Mouse (Mus musculus): ENCODE results near the gene Ifit1bl1.
A peak's percentile ranks its signal among the peaks of the same experiment; 100 is the strongest.
"Not testable (repeated sequence)": the region's sequence is repeated elsewhere in the genome, so short reads cannot be mapped to it uniquely, and the experiment has no call there.

Ifit1bl1 gene

DNA sequence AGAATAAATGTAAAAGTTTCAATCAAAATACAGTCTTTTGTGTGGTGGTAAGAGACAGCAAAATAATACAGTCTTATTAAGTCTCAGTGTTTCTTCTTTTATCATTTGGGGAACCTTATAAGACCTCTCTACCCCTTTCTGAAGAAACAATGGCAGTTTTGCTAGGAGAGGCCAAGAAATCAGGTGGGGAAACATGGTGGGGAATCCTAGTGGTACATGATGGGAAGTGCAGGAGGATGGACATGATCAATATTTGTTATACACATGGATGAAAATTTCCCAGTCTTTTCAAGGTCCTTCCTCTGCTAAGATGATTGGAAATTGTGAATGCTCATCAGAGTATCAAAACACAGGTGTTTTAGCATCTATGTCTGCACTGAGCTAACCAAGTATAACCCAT is 12.8 kb downstream of the Ifit1bl1 start:
- no peak for DNase-seq (ENCODE audit: low read depth, low spot score)

DNA sequence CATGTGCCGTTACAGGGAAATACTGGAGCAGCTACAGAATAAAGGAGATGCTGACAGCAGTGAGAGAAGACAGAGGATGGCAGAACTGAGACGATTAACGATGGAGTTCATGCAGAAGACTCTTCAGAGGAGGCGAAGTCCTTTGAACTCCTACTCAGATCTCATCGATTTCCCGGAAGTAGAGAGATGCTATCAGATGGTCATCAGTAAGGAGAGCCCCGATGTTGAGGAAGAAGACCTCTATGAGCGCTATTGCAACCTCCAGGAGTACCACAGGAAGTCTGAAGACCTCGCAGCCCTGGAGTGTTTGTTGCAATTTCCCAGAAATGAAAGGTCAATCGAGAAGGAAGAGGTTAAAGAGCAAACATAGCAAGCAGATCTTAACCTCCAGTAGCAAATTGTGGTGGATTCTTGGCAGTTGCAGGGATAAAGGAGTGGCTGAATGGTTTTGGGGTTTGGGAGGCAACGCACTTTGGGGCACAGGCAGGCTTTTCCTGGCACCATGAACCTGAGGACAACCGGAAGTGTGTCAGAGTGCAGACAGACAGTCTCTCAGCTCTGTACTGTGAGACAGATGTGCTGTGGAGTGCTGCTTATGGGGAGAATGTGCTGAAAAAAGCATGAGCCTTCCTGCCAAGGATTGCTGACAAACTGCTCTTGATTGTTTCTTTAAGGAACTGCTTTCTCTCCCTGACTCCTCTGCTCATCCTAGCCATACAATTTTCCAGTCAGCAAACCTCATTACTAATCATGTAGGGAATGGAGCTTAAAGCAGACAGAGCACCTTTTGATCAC is 13.7 kb downstream of the Ifit1bl1 start:
- DNase-seq (ENCODE audit: low read depth, low spot score) = peak; percentile 64

DNA sequence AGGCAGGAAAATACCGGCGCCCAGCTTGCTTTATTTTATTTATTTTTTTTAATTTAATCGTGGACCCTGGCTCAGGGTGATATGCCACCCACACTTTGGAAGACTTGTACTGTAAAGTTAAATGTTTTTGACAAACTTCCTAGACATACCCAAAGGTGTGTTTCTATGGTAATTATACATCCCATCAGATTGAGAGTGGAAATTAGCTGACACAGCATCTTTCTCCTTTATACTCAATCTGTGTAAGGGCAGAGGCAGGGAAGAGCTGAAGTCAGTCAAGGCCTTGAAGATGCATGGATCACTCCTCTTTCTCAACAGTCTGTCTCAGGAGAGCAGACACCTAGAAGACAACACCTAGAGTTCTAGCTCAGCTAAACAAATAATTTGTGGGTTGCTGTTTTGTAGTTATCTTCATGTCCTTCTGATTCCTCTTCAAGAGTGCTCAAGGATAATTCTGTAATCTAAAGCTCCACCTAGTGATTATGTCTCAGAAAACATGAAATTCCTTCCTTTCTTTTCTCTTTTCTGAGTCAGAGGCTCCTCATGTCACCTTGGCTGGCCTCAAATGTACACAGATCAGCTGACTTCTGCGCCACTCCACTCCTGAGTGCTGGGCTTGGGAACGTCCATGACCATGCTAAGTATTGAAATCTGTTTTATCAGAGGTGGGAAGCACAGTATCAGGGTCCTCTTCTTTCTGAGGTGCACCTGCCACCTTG is 15.9 kb downstream of the Ifit1bl1 start:
- peak; percentile 42 for DNase-seq (ENCODE audit: low read depth, low spot score)

DNA sequence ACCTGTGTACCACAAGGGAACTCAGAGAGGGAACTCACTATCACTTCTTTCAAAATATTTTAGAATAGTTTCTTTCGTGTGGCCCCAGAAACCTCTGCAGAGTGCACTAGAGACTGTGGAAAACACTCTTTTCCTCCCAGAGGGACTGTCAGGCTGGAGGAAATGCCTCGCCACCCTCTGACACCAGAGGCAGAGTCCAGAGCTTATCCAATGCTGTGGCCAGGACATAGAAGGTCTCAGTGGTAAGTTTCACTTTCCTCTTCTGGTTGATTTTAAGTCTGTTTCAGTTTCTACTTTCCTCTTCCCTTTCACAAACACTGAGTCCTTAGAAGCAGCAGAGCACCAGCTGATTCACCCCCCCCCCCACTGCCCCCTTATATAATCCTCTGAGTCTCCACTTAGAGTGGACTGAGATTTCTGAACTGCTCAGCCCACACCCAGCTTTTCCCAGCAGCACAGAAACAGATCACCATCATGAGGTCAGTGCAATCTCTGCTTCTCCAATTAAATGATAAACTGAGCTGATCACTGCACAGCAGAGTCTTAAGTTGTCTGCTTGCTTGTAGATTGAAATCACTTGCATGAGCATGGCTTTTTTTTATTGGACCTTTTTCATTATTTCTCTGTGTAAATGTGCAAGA is 18.5 kb downstream of the Ifit1bl1 start, which contains the start of gene Ifit3:
Gene Ifit3 (plus strand): TSS at position 406 of the 641 bp plus-strand sequence.
- not testable (repeated sequence) for DNase-seq (ENCODE audit: low read depth, low spot score)

DNA sequence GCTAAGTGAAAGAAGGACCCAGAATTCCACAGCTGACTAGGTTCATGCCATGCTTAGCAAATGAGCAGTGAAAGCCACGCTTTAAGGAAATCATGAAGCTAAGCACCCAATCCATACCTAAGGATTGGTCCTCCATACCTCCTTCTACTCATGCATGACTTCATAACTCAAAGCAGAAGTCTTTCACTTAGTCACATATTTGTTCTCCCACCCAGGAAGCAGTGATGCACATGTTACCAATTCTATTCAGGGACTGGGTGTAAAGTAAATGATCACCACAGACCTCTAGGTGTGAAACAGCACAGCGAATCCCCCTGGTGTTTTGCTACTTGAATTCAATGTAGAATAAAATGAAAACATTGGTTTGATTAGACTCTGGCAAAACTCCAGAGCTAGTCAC is 19.1 kb downstream of the Ifit1bl1 start:
- DNase-seq (ENCODE audit: low read depth, low spot score) = not testable (repeated sequence)

DNA sequence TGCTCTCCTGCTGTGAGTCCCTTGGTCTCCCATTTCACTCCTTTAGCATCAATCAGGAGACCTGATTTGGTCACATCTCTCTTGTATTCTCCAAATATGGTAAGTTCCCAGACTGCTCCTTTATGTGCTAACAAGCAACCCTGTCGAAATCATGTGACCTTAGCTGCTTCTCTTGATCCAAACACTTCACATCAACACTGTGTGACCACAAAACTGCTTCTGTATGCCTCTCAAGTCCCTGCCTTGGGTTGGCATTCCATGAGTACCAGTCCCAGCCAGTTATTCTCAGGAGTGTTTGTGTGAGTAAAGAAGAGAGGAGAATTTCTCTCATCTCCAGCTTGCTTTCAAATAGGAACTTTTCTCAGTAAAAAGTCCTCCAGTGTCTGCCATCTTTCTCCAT is 24.6 kb downstream of the Ifit1bl1 start:
- DNase-seq (ENCODE audit: low read depth, low spot score) = no peak

DNA sequence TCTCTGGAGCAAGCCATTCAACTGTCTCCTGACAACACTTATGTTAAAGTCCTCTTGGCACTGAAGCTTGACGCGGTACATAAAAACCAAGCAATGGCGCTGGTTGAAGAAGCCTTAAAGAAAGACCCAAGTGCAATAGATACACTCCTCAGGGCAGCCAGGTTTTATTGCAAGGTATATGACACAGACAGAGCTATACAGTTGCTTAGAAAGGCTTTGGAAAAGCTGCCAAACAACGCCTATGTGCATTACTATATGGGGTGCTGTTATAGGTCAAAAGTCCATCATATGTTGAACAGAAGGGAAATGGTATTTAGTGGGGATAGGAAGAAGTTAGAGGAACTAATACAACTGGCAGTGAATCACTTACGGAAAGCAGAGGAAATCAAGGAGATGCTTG is 28.1 kb downstream of the Ifit1bl1 start:
- no peak for DNase-seq (ENCODE audit: low read depth, low spot score)

DNA sequence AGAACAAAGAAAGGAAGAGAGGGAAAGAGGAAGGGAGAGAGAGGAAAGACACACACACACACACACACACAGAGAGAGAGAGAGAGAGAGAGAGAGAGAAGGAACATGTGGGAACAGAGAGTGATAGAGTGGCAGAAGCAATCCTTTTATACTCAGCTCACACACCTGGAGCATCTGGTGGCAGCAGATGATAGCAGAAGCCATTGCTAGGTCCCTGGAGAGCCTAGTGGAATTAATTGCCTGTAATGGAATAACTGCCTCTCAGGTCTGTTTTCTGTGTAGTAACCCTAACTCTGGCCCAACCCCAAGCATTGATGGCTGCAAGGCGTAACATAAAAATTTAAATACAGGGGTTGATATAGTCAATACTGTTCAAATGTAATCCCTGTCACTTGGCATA is 30.7 kb downstream of the Ifit1bl1 start:
- no peak for DNase-seq (ENCODE audit: low read depth, low spot score)

DNA sequence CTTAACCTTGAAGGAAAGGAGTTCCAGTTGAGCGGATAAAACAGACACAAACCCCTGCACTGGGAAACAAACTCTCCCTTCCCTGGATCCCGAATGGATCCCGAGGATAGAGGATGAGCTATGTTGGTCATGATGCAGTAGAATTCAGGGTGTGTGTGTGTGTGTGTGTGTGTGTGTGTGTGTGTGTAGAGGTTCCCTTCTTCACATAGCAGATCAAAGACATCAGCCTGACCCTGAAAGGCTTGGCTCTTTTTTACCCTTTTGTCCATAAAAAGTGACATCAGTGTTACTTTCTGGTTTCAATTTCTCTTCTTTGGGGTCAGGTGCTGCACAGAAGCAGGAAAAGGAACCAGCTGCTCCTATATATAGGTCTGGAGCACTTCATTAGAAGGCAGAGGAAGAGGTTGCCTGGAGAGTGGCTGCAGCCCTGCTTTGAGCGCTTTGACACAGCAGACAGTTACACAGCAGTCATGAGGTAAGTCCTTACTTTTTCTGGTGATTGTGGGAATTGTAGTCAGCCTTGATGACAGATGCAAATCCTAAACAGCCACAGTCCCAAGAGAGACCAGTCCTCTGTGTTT is 31.8 kb downstream of the Ifit1bl1 start:
- peak; percentile 52 for DNase-seq (ENCODE audit: low read depth, low spot score)

DNA sequence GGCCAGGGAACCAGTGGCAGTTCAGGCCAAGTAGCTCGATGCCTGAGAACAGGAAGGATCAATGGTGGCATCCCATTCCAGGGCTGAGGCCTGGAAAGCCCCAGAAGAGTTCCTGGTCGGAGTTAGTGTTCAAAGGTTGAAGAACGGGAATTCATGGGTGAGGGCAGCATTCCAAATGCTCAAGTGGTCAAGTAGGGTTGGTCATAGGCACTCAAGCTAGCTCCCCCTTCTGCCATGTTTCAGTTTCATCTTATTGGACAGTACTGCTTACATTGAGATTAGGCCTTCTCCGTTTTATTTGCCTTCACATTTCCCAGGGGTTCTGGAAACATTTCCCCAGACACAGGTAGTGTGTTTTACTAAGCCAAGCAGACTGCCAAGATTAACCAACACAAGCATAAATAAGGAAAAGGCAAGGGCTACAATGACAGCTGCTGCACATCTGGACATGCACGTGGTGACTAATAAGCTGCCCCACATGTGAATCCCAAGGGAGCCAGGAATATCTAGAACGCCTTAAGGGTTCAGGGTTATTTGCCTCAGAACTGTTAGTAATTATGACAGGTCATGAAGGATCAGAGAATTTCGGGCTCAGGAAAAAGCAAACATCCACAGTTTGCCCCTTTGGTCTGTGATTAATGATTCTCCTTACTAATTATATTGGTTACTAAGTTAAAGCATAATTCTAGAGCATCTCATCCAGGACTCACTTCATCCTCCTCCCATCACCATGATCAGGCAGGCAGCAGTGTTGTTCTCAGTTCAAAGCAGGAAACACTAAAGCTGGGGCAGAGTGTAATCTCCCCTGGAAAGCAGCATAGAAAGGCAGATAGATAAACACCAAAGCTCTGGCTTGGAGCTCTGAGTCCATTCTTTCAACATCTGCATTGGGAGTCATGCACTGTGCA is 32.5 kb downstream of the Ifit1bl1 start:
- no peak for DNase-seq (ENCODE audit: low read depth, low spot score)

DNA sequence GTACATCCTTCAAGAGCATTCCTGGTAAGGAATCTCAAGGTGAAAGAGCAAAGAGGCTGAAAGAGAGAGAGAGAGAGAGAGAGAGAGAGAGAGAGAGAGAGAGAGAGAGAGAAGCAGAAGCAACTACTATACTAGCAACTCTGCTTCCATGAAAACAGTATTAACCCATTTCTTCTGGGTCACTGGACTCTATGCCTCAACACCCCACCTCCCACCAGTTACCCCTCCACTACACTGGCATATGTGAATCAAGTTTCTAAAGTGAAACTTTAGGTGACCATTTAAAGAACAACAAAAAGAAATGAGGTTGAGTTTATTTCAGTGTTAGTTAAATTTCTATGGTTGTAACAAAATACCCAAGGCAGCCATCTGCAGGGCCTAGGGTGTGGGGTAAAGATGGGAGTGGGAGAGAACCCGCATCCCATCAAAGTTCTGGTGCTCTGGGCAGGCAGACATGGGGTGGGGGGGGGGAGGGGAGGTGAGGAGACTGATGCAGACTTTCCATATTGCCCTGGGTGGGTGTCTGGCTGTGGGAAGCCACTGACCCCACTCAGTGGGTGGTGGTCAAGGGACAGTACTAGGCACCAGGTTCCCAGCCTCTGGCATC is 35.5 kb downstream of the Ifit1bl1 start:
- no peak for DNase-seq (ENCODE audit: low read depth, low spot score)

DNA sequence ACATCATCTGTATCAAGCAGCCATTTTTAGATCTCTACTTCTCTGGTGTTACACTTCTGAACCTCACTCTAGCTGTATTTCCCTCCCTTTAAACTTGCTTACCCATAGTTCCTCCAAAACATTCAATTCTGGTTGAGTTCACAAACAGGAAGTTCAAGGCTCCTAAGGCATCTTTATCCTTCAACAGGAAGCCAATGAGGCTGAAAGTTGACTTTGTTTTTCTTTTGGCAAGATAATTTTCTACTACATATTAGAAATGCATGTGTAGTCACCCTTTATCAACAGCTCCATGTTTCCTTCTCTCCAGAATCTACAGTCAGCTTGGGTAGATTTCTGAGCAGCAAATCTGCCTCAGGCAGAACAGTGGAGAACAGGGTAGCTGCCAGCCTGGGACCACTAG is 39.2 kb downstream of the Ifit1bl1 start:
- no peak for DNase-seq (ENCODE audit: low read depth, low spot score)

DNA sequence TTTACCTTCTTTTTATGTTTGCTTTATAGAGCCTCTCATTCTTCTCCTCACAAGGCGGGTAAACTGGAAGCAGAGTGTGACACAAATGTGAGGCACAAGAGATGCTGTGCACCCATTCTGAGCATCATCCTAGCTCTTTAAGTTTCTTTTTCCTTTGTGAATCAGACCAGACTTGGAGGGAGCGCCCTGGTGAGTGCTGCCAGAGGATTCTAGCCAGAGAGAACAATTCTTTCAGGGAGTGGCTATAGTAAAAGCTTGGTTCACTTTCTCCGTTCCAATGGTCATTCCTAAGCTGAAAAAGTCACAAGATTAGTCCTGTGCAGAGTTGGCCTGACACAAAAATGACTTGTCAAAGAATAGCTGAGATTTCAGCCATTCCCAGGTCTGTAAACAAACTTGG is 45.1 kb downstream of the Ifit1bl1 start:
- DNase-seq (ENCODE audit: low read depth, low spot score) = no peak

DNA sequence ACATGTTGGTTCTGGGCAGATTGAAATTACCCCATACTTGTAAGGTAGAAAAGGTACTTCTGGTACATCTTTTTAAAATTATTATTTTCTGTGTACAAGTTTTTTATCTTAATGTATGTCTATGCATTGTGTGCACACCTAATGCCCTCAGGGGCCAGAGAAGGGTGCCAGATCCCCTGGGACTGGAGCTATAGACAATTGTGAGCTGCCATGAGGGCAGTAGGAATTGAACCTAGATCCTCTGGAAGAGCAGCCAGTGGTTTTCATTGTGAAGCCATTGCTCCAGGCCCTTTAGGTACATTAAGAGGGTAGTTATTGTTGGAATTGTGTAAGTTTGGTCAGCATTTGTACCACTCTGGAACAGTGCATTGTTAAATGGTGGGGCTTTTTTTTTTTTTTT is 47.7 kb downstream of the Ifit1bl1 start:
- no peak for DNase-seq (ENCODE audit: low read depth, low spot score)

DNA sequence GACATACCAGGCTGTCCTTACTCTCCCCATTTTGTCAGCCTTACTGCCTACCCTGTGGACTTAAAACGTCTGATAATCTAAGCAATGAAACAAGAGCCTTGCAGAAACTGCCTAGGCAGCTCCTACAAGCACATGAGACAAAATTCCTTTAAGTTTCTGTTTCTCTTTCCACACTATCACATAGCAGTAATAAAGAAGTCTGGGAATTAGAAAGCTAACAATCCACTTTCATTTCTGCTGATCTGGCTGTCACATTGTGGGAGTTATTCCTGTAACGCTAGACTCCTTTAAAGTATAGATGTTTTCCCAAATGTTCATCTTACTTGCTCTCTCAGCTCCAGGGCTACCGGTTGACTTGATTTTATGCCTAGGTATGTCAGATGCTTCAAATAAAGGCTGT is 48.2 kb downstream of the Ifit1bl1 start:
- DNase-seq (ENCODE audit: low read depth, low spot score) = no peak

DNA sequence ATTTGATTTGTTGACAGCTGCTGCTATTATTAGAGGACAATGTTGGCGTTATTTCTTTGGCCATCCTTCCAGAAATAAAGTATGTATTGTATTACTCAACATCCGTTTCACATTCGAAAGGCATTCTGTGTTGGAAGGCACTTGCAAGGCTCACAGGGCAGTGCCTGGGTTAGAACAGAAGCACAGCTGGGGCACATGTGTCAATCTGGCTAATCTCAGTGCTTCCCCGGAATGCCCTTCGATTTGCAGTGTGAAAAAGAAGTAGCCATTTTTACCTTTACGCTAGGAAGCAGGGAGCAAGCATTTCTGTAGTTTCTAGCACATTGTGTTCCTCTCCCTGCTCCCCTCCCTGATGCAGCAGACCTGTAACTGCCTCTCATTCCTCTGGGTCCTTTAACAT is 48.7 kb downstream of the Ifit1bl1 start:
- DNase-seq (ENCODE audit: low read depth, low spot score) = peak; percentile 43

DNA sequence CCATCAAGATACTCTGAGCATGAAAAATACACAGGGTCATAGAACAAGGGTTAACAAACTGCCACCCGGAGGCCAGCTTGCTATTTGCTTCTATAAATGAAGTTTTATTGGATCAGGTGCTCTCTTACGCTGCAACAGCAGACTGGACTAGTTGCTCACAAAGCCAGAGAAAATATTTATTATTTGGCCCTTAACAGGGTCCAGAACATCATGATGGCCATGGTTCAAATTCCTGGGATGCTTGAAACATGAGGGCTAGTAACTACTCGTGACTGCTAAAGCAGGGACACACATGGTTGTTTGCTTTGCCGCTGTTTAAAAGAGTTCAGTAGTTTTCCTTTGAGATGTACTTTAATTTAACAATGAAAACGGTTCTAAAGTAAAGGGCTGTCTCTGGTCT is 49.8 kb downstream of the Ifit1bl1 start:
- no peak for DNase-seq (ENCODE audit: low read depth, low spot score)

DNA sequence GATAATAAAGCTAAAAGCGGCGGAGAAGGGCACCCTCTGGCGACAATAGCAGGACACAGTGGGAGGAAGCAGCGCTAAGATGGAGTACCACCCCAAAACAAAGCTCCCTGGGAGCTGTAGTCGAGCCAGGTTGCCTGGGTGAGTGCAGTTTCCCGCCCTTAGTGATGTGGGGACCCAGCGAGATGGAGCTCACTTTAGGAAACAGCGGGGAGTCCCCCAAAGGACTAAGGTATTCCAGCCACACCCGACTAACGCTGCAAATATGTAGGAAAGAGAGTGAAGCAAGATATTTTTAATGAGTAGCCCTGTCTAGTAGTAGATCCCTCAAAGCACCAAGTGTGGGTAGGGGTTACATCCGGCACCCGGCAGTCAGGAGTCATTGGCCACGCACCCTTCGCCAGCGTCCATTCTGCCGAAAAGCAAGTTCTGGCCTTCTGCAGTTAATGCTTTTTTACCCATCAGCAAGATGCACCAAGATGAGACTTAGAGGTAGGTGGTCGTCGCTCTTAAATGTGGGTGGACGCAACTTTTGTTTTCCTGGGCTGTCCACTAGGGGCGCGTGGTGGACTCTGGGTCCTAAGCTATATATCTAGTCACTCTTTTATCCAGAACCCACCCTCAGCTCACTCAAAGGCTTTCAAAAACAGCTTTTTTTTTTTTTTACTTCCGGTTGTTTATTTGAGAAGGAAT is 51.1 kb downstream of the Ifit1bl1 start, which contains the start of gene Ifit2:
Gene Ifit2 (plus strand): TSS at position 161 of the 690 bp plus-strand sequence.
- DNase-seq (ENCODE audit: low read depth, low spot score) = peak; percentile 94

DNA sequence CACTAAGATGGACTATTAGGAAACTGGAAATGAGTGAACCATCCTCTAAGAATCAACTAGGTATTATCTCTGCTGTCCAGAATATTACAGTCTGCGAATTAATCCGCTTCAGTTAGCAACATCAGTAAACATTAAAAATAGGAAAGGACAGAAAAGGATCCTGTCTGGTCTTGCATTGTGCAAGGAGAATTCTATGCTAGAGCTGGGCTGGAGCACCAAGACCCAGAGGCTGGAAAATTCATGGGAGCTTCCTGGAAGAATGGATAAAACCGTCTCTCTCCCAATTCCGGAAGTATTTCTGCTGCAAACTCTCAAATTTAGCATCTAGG is 51.6 kb downstream of the Ifit1bl1 start:
- no peak for DNase-seq (ENCODE audit: low read depth, low spot score)

DNA sequence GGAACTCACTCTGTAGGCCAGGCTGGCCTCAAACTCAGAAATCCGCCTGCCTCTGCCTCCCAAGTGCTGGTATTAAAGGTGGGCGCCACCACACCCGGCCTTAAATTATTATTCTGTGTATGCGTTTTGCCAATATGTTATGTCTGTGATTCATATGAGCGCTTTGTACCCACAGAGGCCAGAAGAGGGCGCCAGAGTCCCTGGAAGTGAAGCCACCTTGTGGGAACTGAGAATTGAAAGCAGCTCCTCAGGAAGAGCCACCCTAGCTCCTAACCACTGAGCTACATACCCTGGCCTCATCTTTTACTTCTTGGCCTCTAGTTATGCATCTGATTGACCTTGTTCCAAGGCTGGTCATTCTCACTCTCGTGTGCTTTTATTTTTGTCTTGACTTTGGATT is 53.8 kb downstream of the Ifit1bl1 start:
- peak; percentile 83 for DNase-seq (ENCODE audit: low read depth, low spot score)
